In the genomic region with DNA sequence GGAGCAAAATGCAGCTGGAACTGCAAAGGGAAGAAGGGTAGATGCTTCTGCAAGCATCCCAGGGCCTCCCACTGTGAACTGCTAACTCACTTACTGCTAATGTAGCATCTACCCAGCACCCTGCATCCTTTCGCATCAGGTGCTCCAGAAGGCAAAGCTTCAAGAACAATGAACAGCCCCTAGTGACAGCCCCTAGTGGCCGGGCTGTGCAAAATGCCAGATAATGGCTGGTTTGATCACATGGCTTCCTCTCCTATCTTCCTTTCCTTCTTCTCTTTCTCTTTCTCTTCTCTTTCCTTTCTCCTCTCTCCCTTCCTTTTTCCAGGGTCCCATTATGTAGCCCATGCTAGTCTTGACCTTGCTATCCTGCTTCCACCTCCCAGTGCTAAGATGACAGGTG, we compare ENCODE assay signal across 9 mouse cellular contexts. TPM values are rescaled to one million over a fixed set of nuclear protein-coding genes. Genes with fewer than 3 reads are reported as not detected.
A peak's percentile ranks its signal among the peaks of the same experiment; 100 is the strongest.
DNase-seq lines count a peak whose midpoint lies in the region; ATAC-seq and TF ChIP-seq lines count a peak whose summit lies in the region.
"Had no signal": no experiment of that assay in that cellular context is flagged by ENCODE, and none has a peak within 500 bp of the region (broad histone marks: within the 10 kb centered on the region; RNA-seq: fewer than 3 reads in every experiment).

No protein-coding gene starts in this region.

- WGBS in kidney, embryonic 14.5 days = 43% methylated on average over 2 of the region's 2 CpGs

- peak; percentile 35; the same call in 1 of the 2 replicates for TF ChIP-seq CTCF in gastrocnemius, adult 2 months (IDR thresholded peaks at IDR 0.05)
- TF ChIP-seq CTCF in testis, adult 2 months (IDR thresholded peaks at IDR 0.05; ENCODE audit: control insufficient read depth, insufficient read depth, insufficient replicate concordance, low read depth, low read length) = peak; percentile 35; the same call in 1 of the 2 replicates

- DNase-seq in gastrocnemius, adult 2 months = no peak
- DNase-seq in gastrocnemius, postnatal 14 days = no peak
- DNase-seq in testis, postnatal 10 days (ENCODE audit: low spot score) = no peak
- peak; percentile 3 for DNase-seq in forelimb bud, embryonic 11.5 days (ENCODE audit: low read depth, low spot score)
- DNase-seq in yolk sac, embryonic 10.5 days (ENCODE audit: low spot score) = no peak
- DNase-seq in layer of hippocampus, postnatal 36 days = no peak
- DNase-seq: right cerebral cortex, postnatal 14 days had no signal

- no peak overlapping the region for H3K4me2 ChIP-seq in kidney, embryonic 14.5 days (replicated peaks; ENCODE audit: low read depth, low read length)

- no peaks in the 10 kb centered on the region for H3K9me3 ChIP-seq in kidney, embryonic 14.5 days (ENCODE audit: control insufficient read depth, low read length)

- no peaks in the 10 kb centered on the region for H3K27me3 ChIP-seq in testis, adult 2 months (ENCODE audit: control insufficient read depth, insufficient read depth, low read length)
- no peaks in the 10 kb centered on the region for H3K27me3 ChIP-seq in kidney, embryonic 14.5 days (ENCODE audit: control insufficient read depth, insufficient read depth, low read length)

- no peak for TF ChIP-seq POLR2A in testis, adult 2 months (IDR thresholded peaks at IDR 0.05; ENCODE audit: control insufficient read depth, low read depth, low read length)

- no peak overlapping the region for H3K4me3 ChIP-seq in gastrocnemius, adult 2 months
- H3K4me3 ChIP-seq in testis, adult 2 months (ENCODE audit: control insufficient read depth, low read depth, low read length) = no peak overlapping the region
- no peak overlapping the region for H3K4me3 ChIP-seq in kidney, embryonic 14.5 days (ENCODE audit: low read length)

- no peaks in the 10 kb centered on the region for H3K4me1 ChIP-seq in testis, adult 2 months (ENCODE audit: control insufficient read depth, insufficient read depth, low read length)
- no peaks in the 10 kb centered on the region for H3K4me1 ChIP-seq in kidney, embryonic 14.5 days (ENCODE audit: control insufficient read depth, insufficient read depth, low read length)

- ATAC-seq in kidney, embryonic 14.5 days (ENCODE audit: low FRiP score, low TSS enrichment) = no peak

- no peak overlapping the region for H3K27ac ChIP-seq in gastrocnemius, adult 2 months
- H3K27ac ChIP-seq in testis, adult 2 months (ENCODE audit: control insufficient read depth, insufficient read depth, low read depth, low read length) = no peak overlapping the region
- no peak overlapping the region for H3K27ac ChIP-seq in kidney, embryonic 14.5 days (ENCODE audit: low read depth, low read length)

- H3K9ac ChIP-seq in kidney, embryonic 14.5 days (ENCODE audit: low read depth, low read length) = no peak overlapping the region

- H3K36me3 ChIP-seq in testis, adult 2 months (ENCODE audit: control insufficient read depth, insufficient read depth, low read length) = no peaks in the 10 kb centered on the region
- H3K36me3 ChIP-seq in kidney, embryonic 14.5 days (ENCODE audit: control insufficient read depth, insufficient read depth, low read length) = no peaks in the 10 kb centered on the region

- intact Hi-C loops in gastrocnemius, adult 2 months (cut with DNase I) = no loop called here
- intact Hi-C loops in gastrocnemius, postnatal 14 days (cut with DNase I; ENCODE audit: low total_unique reads) = no loop called here

RNA-seq across cellular contexts. Expression of a gene that starts 48.6 kb away (rescaled TPM):
- total RNA-seq in gastrocnemius, adult 2 months (2021) = 10 to 100 TPM; 19.1 to 20.1 TPM
- total RNA-seq in gastrocnemius, postnatal 14 days (2021) = 10 to 100 TPM; 20.8 to 21.5 TPM
- 8.4 and 22.6 TPM in 2 replicates for polyA plus RNA-seq in testis, adult 2 months (2012; rRNA removed)
- 1 to 10 TPM; 4.2 to 6.4 TPM for total RNA-seq in layer of hippocampus, postnatal 36 days (2021)
- 0.91 and 3.5 TPM in 2 replicates for polyA plus RNA-seq in kidney, embryonic 14.5 days (2014; fragmentation: Nextera tagmentation; extraction: Ambion mirVana)
